Mouse (Mus musculus): Measurements from ENCODE around the gene Tbpl1.

GRCm38 (mm10) chr10:22708190-22708843 is 23.4 kb downstream of the Tbpl1 start:
- TF ChIP-seq CTCF (conservative IDR thresholded peaks at IDR 0.05; ENCODE audit: insufficient read depth, insufficient read length, low read depth, low read length) (no peak), POLR2A (IDR thresholded peaks at IDR 0.05; ENCODE audit: low read depth, low read length) (no peak)
